Mouse (Mus musculus): Measurements from ENCODE around the gene Ergic1.

DNA sequence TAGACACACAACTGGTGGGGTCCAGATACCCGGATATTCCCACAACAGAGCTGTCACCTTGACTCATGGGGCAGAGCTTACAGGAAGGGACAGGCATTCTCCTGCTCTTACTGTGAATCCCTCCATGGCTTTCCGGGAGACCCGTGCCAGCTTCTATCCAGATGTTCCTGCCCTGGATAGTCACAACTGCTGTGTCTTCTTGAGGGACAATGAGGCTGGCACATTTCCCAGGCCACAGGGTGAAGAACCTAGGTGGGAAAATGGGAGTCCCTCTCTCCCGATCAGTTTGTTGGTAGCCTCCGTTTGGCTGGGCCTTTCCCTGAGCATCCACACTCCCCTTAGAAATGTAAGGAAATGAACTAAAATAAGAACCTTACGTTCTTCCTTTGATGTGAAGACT lies 32.5 kb upstream of the Ergic1 start:
- TF ChIP-seq CTCF (IDR thresholded peaks at IDR 0.05; ENCODE audit: control insufficient read depth, insufficient read depth, insufficient read length) (no peak), MYOD1 (IDR thresholded peaks at IDR 0.05; ENCODE audit: control insufficient read depth, insufficient read length, low read depth) (no peak)
